Mouse (Mus musculus) thymus, adult 2 months (tissue): ENCODE data around the gene Morc3.

Experiments used
- CTCF ChIP-seq: fragments of 200-500 bp; IDR thresholded peaks from 2 replicates; pipeline ENCODE4 v1.5.1; 2012; ENCODE audit warnings: mild to moderate bottlenecking, control low read depth, low read length, moderate library complexity, borderline replicate concordance; ENCODE audit not compliant: control insufficient read depth, poor library complexity, insufficient read depth; ENCODE audit errors: extremely low read depth
- POLR2A ChIP-seq: fragments of 200-500 bp; IDR thresholded peaks from 2 replicates; pipeline ENCODE4 v1.6.1; 2012; ENCODE audit warnings: mild to moderate bottlenecking, low read length, control low read depth, moderate library complexity; ENCODE audit not compliant: control insufficient read depth, poor library complexity, insufficient read depth; ENCODE audit errors: extremely low read depth

- no peak for TF ChIP-seq POLR2A
- no peak for TF ChIP-seq CTCF
Measured at GRCm38 (mm10) chr16:93918679-93919060, 86.7 kb downstream of the Morc3 start.
